Mouse (Mus musculus) megakaryocyte, embryonic 14.5 days (primary cell): Measurements from ENCODE around the gene Zswim4. TPM values are rescaled to one million over a fixed set of nuclear protein-coding genes. Genes with fewer than 3 reads are reported as not detected.

Source experiments
- H3K27me3 ChIP-seq: replicated peaks from 2 replicates; pipeline ENCODE3; 2012; ENCODE audit warnings: inconsistent platforms
- H3K36me3 ChIP-seq: replicated peaks from 2 replicates; pipeline ENCODE3; 2012; ENCODE audit warnings: low read length, inconsistent platforms, mixed read lengths
- H3K4me1 ChIP-seq: 2 replicates; pipeline ENCODE4 v1.6.1; 2012; ENCODE audit warnings: inconsistent platforms
- H3K4me3 ChIP-seq: replicated peaks from 2 replicates; pipeline ENCODE3; 2012; ENCODE audit warnings: moderate library complexity, mild to moderate bottlenecking, inconsistent platforms
- H3K9me3 ChIP-seq: 2 replicates; pipeline ENCODE4 v1.6.1; 2012; ENCODE audit warnings: inconsistent platforms
- FLI1 ChIP-seq: IDR thresholded peaks from 2 replicates; pipeline ENCODE4 v1.6.1; 2012; ENCODE audit warnings: low read length, inconsistent platforms, mixed read lengths
- GATA1 ChIP-seq: IDR thresholded peaks from 3 replicates; pipeline ENCODE4 v1.6.1; 2012; ENCODE audit warnings: mixed read lengths, low read length, inconsistent platforms, borderline replicate concordance
- polyA plus RNA-seq: library from polyadenylated mRNA; stranded (reverse); fragments of >175 nt; gene quantifications from 2 replicates; pipeline ENCODE4 v1.2.3, GENCODE M21; 2012; ENCODE audit warnings: low replicate concordance; ENCODE audit not compliant: insufficient read depth

The Zswim4 gene
- polyA plus RNA-seq, 1 experiment = 14.1 TPM

GRCm38 (mm10) chr8:84170096-84170495 lies 66.8 kb downstream of the Zswim4 start:
- Histone ChIP-seq H3K4me3 (no peak overlapping the region), H3K4me1 (peaks cover 77% of the 10 kb centered on the region), H3K36me3 (peaks cover 16% of the 10 kb centered on the region), H3K27me3 (peaks cover 23% of the 10 kb centered on the region), H3K9me3 (no peaks in the 10 kb centered on the region)
- TF ChIP-seq GATA1 = no peak
- TF ChIP-seq FLI1 = no peak

GRCm38 (mm10) chr8:84167696-84168095 lies 69.2 kb downstream of the Zswim4 start:
- Histone ChIP-seq H3K4me1 (peaks cover 74% of the 10 kb centered on the region), H3K36me3 (peaks cover 5% of the 10 kb centered on the region), H3K27me3 (peaks cover 20% of the 10 kb centered on the region), H3K9me3 (no peaks in the 10 kb centered on the region), H3K4me3 (no peak overlapping the region)
- no peak for TF ChIP-seq FLI1
- no peak for TF ChIP-seq GATA1

Other genes with a start within 250 kb of the Zswim4 start
- 72.0 and 104 TPM in 2 replicates for gene Samd1, start 239.4 kb downstream of the Zswim4 start, polyA plus RNA-seq
- gene 1700067K01Rik, start 235.6 kb downstream of the Zswim4 start, polyA plus RNA-seq = 0.75 and 2.7 TPM in 2 replicates
- gene 2210011C24Rik, start 224.9 kb downstream of the Zswim4 start, polyA plus RNA-seq = not detected in 2 replicates
- gene Palm3, start 215.6 kb downstream of the Zswim4 start, polyA plus RNA-seq = not detected in 2 replicates
- gene Il27ra, start 194.5 kb downstream of the Zswim4 start, polyA plus RNA-seq = 7.7 and 7.9 TPM in 2 replicates
- 0.31 TPM in 1 of 2 replicates, not detected in the other for gene Rln3, start 192.1 kb downstream of the Zswim4 start, polyA plus RNA-seq
- not detected in 2 replicates for gene Gm10643, start 171.9 kb downstream of the Zswim4 start, polyA plus RNA-seq
- gene Rfx1, start 170.2 kb downstream of the Zswim4 start, polyA plus RNA-seq = 35.9 and 36.0 TPM in 2 replicates
- 28.7 and 79.3 TPM in 2 replicates for gene Dcaf15, start 132.3 kb downstream of the Zswim4 start, polyA plus RNA-seq
- gene Podnl1, start 111.1 kb downstream of the Zswim4 start, polyA plus RNA-seq = 0.75 TPM in 1 of 2 replicates, not detected in the other
- gene Cc2d1a, start 89.1 kb downstream of the Zswim4 start, polyA plus RNA-seq = 28.0 and 32.7 TPM in 2 replicates
- gene 4930432K21Rik, start 89.0 kb downstream of the Zswim4 start, polyA plus RNA-seq = 0.72 TPM in 1 of 2 replicates, not detected in the other
- 0.87 TPM in 1 of 2 replicates, not detected in the other for gene Nanos3, start 51.8 kb downstream of the Zswim4 start, polyA plus RNA-seq
- gene D8Ertd738e, start 12.7 kb upstream of the Zswim4 start, polyA plus RNA-seq = 80.4 and 326 TPM in 2 replicates
- gene Mri1, start 20.3 kb upstream of the Zswim4 start, polyA plus RNA-seq = 106 and 208 TPM in 2 replicates
- 4.8 and 20.9 TPM in 2 replicates for gene Ccdc130, start 33.3 kb upstream of the Zswim4 start, polyA plus RNA-seq
- 21.6 and 48.9 TPM in 2 replicates for gene Cacna1a, start 151.4 kb upstream of the Zswim4 start, polyA plus RNA-seq